In the genomic region with DNA sequence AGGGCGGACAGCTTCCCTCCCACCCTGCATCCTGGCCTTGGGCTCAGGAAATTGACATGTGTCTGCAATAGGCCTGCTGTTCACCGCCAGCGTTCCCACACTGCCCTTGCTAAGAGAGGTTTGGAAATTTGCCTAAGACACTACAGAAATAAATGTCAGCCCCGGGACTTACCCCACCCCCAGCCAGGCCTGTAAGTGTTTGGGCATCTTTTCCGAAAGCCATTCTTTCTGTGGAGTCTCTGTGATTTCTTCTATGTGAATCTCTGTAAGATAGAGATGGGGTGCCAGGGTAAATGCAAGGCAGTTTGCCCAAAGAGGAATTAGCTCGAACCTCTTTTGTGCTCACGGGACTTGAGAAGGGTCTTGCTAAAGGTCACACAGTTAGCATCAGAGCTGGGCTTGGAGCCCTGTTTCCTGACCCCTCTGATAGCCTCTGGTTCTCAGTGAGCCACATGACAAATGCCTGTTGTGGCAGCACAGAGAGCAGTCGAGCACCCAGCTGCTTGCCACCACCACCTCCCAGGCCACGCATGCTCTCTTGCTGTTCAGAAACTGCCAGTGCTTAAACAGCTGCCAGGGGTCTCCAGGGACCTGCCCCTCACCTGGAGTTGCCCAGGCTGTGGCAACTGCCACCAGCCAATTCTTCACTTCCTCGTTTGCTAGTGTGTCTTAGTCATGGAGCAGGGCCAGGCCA, we compare ENCODE assay signal across 9 mouse cellular contexts. TPM values are rescaled to one million over a fixed set of nuclear protein-coding genes. Genes with fewer than 3 reads are reported as not detected.
A peak's percentile ranks its signal among the peaks of the same experiment; 100 is the strongest.
DNase-seq lines count a peak whose midpoint lies in the region; ATAC-seq lines count a peak whose summit lies in the region.
"Had no signal": no experiment of that assay in that cellular context is flagged by ENCODE, and none has a peak within 500 bp of the region (broad histone marks: within the 10 kb centered on the region; RNA-seq: fewer than 3 reads in every experiment).

No protein-coding gene starts in this region.

- no peak overlapping the region for H3K4me3 ChIP-seq in kidney, embryonic 15.5 days (replicated peaks)
- no peak overlapping the region for H3K4me3 ChIP-seq in heart, embryonic 12.5 days

- H3K9me3 ChIP-seq in kidney, embryonic 15.5 days (replicated peaks): no peaks in the 10 kb centered on the region
- H3K9me3 ChIP-seq in heart, embryonic 12.5 days (replicated peaks): no peaks in the 10 kb centered on the region

- DNase-seq in kidney, adult 18-20 months: peak; percentile 21
- DNase-seq in NIH3T3 (ENCODE audit: low read depth): peak; percentile 69
- peak; percentile 70 for DNase-seq in lung, postnatal 10 days
- DNase-seq in urinary bladder, postnatal 4 days (ENCODE audit: low spot score in 2 of 2): no peak
- DNase-seq in layer of hippocampus, adult 11-12 months (ENCODE audit: low spot score): no peak
- no peak for DNase-seq in right cerebral cortex, adult 18-20 months
- DNase-seq: embryo, embryonic 11 days had no signal

- no peaks in the 10 kb centered on the region for H3K36me3 ChIP-seq in kidney, embryonic 15.5 days
- no peaks in the 10 kb centered on the region; the same call in 1 of the 2 replicates for H3K36me3 ChIP-seq in heart, embryonic 12.5 days

- H3K9ac ChIP-seq in kidney, embryonic 15.5 days: no peak overlapping the region
- H3K9ac ChIP-seq in heart, embryonic 12.5 days: peak overlapping the region; percentile 19; the same call in 1 of the 2 replicates

- 33% methylated on average over 10 of the region's 10 CpGs for WGBS in kidney, embryonic 15.5 days
- 16% methylated on average over 10 of the region's 10 CpGs for WGBS in heart, embryonic 12.5 days

- peaks cover 14% of the 10 kb centered on the region for H3K4me1 ChIP-seq in kidney, embryonic 15.5 days
- peaks cover 75% of the 10 kb centered on the region for H3K4me1 ChIP-seq in heart, embryonic 12.5 days (replicated peaks)

- H3K4me2 ChIP-seq in kidney, embryonic 15.5 days: no peak overlapping the region
- peak overlapping the region; percentile 3; the same call in 1 of the 2 replicates for H3K4me2 ChIP-seq in heart, embryonic 12.5 days

- ATAC-seq in kidney, embryonic 15.5 days (replicated peaks; ENCODE audit: low FRiP score): no peak
- peak; percentile 57 for ATAC-seq in heart, embryonic 12.5 days (ENCODE audit: insufficient number of reproducible peaks, low FRiP score)

- H3K27me3 ChIP-seq in kidney, embryonic 15.5 days: peaks cover 32% of the 10 kb centered on the region
- peaks cover 12% of the 10 kb centered on the region for H3K27me3 ChIP-seq in heart, embryonic 12.5 days (replicated peaks)

- no peak overlapping the region; the same call in 1 of the 2 replicates for H3K27ac ChIP-seq in kidney, embryonic 15.5 days
- peak overlapping the region; percentile 83 for H3K27ac ChIP-seq in heart, embryonic 12.5 days (ENCODE audit: poor library complexity, severe bottlenecking)

RNA-seq across cellular contexts. Expression of a gene that starts 6.0 kb away (rescaled TPM):
- polyA plus RNA-seq in kidney, embryonic 15.5 days (2015; fragmentation: Nextera tagmentation; extraction: Ambion mirVana): 2.7 and 8.0 TPM in 2 replicates
- 45.1 and 46.2 TPM in 2 replicates for polyA plus RNA-seq in heart, embryonic 12.5 days (2016; fragmentation: Nextera tagmentation; extraction: Ambion mirVana)

RNA-seq across cellular contexts. Expression of a gene that starts 48.3 kb away (rescaled TPM):
- not detected in 2 replicates for polyA plus RNA-seq in kidney, embryonic 15.5 days (2015; fragmentation: Nextera tagmentation; extraction: Ambion mirVana)
- not detected in 2 replicates for polyA plus RNA-seq in heart, embryonic 12.5 days (2016; fragmentation: Nextera tagmentation; extraction: Ambion mirVana)

RNA-seq across cellular contexts. Expression of a gene that starts 53.8 kb away (rescaled TPM):
- polyA plus RNA-seq in kidney, embryonic 15.5 days (2015; fragmentation: Nextera tagmentation; extraction: Ambion mirVana): 25.7 and 27.1 TPM in 2 replicates
- polyA plus RNA-seq in heart, embryonic 12.5 days (2016; fragmentation: Nextera tagmentation; extraction: Ambion mirVana): 21.4 and 24.9 TPM in 2 replicates

Comparison
In these comparisons a context has a peak if more than half of its experiments do, and no peak if none do; other contexts are left out.
1. DNase-seq: peak in kidney, adult 18-20 months (single experiment), NIH3T3 (single experiment) and lung, postnatal 10 days (single experiment); none in urinary bladder, postnatal 4 days (0 of 2), layer of hippocampus, adult 11-12 months (single experiment) and right cerebral cortex, adult 18-20 months (single experiment).